Mouse (Mus musculus) midbrain, embryonic 14.5 days (tissue): Measurements from ENCODE around the gene Dlgap1. TPM values are rescaled to one million over a fixed set of nuclear protein-coding genes. Genes with fewer than 3 reads are reported as not detected.
"Not testable (repeated sequence)": the region's sequence is repeated elsewhere in the genome, so short reads cannot be mapped to it uniquely, and the experiment has no call there.

Source experiments
- ATAC-seq: fragments of 200-750 bp; cut with Nextera tagmentation; 2 replicates; pipeline ENCODE4 v1.8.0; 2017; ENCODE audit warnings: moderate number of reproducible peaks, moderate library complexity; ENCODE audit not compliant: low FRiP score, low TSS enrichment
- DNase-seq: peaks from one replicate; pipeline ENCODE4 v3.0.0-alpha.2; 2015
- H3K27ac ChIP-seq: fragments of 300-500 bp; sonication (generic); replicated peaks from 2 replicates; pipeline ENCODE4 v1.5.1; 2014; ENCODE audit warnings: mild to moderate bottlenecking, low read depth, low read length, moderate library complexity
- H3K27me3 ChIP-seq: fragments of 300-500 bp; sonication (generic); 2 replicates; pipeline ENCODE4 v1.6.1; 2014; ENCODE audit warnings: low read length, control low read depth, mixed read lengths; ENCODE audit not compliant: control insufficient read depth, insufficient read depth
- H3K36me3 ChIP-seq: fragments of 300-500 bp; sonication (generic); 2 replicates; pipeline ENCODE4 v1.6.1; 2014; ENCODE audit warnings: low read length, control low read depth; ENCODE audit not compliant: control insufficient read depth, insufficient read depth
- H3K4me1 ChIP-seq: fragments of 300-500 bp; sonication (generic); 2 replicates; pipeline ENCODE4 v1.6.1; 2014; ENCODE audit warnings: mild to moderate bottlenecking, antibody characterized with exemption, low read length, control low read depth; ENCODE audit not compliant: control insufficient read depth, insufficient read depth
- H3K4me2 ChIP-seq: fragments of 300-500 bp; sonication (generic); 2 replicates; pipeline ENCODE4 v1.6.1; 2014; ENCODE audit warnings: mild to moderate bottlenecking, low read length, moderate library complexity
- H3K4me3 ChIP-seq: fragments of 300-500 bp; sonication (generic); replicated peaks from 2 replicates; pipeline ENCODE4 v1.5.1; 2014; ENCODE audit warnings: low read depth, low read length
- H3K9ac ChIP-seq: fragments of 300-500 bp; sonication (generic); replicated peaks from 2 replicates; pipeline ENCODE4 v1.6.1; 2014; ENCODE audit warnings: mild to moderate bottlenecking, low read length, moderate library complexity
- H3K9me3 ChIP-seq: fragments of 300-500 bp; sonication (generic); 2 replicates; pipeline ENCODE4 v1.6.1; 2016; ENCODE audit warnings: low read length, control low read depth, mixed read lengths; ENCODE audit not compliant: control insufficient read depth
- WGBS: fragments of 180-500 bp; shearing (Covaris S2); extraction: QIAGEN DNeasy Blood & Tissue Kit; methylation state at CpG from one replicate; pipeline ENCODE4 v1.1.7; 2014; 5-methylcytosine and 5-hydroxymethylcytosine counted together
- polyA plus RNA-seq: library from polyadenylated mRNA; unstranded; fragments of >200 nt; fragmentation: Nextera tagmentation; extraction: Ambion mirVana; gene quantifications from 2 replicates; pipeline ENCODE4 v1.2.1, GENCODE M21; 2014

Gene Dlgap1
- polyA plus RNA-seq, 1 experiment from 2014 or later, result 15.7 TPM

GRCm38 (mm10) chr17:70550793-70551192 lies 581.9 kb downstream of the Dlgap1 start:
- Histone ChIP-seq H3K9me3 (no peaks in the 10 kb centered on the region), H3K4me3 (no peak overlapping the region), H3K9ac (no peak overlapping the region), H3K36me3 (no peaks in the 10 kb centered on the region), H3K4me2 (no peak overlapping the region), H3K4me1 (no peaks in the 10 kb centered on the region), H3K27me3 (no peaks in the 10 kb centered on the region), H3K27ac (no peak overlapping the region)
- DNase-seq, result peak; percentile 18
- WGBS, result 94% methylated on average over 4 of the region's 4 CpGs
- ATAC-seq, result no peak

- Histone ChIP-seq H3K4me1 (no peaks in the 10 kb centered on the region), H3K27ac (no peak overlapping the region), H3K4me3 (no peak overlapping the region), H3K27me3 (no peaks in the 10 kb centered on the region), H3K9me3 (no peaks in the 10 kb centered on the region), H3K4me2 (no peak overlapping the region), H3K36me3 (no peaks in the 10 kb centered on the region), H3K9ac (no peak overlapping the region)
- 89% methylated on average over 7 of the region's 7 CpGs for WGBS
- DNase-seq (no peak), ATAC-seq (no peak)
These were observed 592.7 kb downstream of the Dlgap1 start for GRCm38 (mm10) chr17:70561547-70561946.

- WGBS, result 75% methylated on average over 5 of the region's 5 CpGs
- H3K4me1 ChIP-seq, result no peaks in the 10 kb centered on the region
These were observed 602.0 kb downstream of the Dlgap1 start for GRCm38 (mm10) chr17:70570848-70571247.

GRCm38 (mm10) chr17:70583042-70583441 lies 614.2 kb downstream of the Dlgap1 start:
- H3K4me1 ChIP-seq, result no peaks in the 10 kb centered on the region
- DNase-seq (no peak), ATAC-seq (no peak)
- H3K36me3 ChIP-seq, result no peaks in the 10 kb centered on the region
- no peak overlapping the region for H3K27ac ChIP-seq
- H3K9me3 ChIP-seq, result no peaks in the 10 kb centered on the region
- H3K9ac ChIP-seq, result no peak overlapping the region
- WGBS, result 59% methylated on average over 8 of the region's 8 CpGs
- H3K27me3 ChIP-seq, result no peaks in the 10 kb centered on the region
- no peak overlapping the region for H3K4me3 ChIP-seq
- no peak overlapping the region for H3K4me2 ChIP-seq

More at GRCm38 (mm10) chr17:70570848-70571247, 602.0 kb downstream of the Dlgap1 start:
- Histone ChIP-seq H3K4me2 (no peak overlapping the region), H3K27me3 (no peaks in the 10 kb centered on the region), H3K9me3 (no peaks in the 10 kb centered on the region), H3K27ac (no peak overlapping the region), H3K4me3 (no peak overlapping the region), H3K9ac (no peak overlapping the region), H3K36me3 (no peaks in the 10 kb centered on the region)
- ATAC-seq, result no peak
- DNase-seq, result no peak

GRCm38 (mm10) chr17:70586735-70587425 lies 618.0 kb downstream of the Dlgap1 start:
- Histone ChIP-seq H3K4me2 (no peak overlapping the region), H3K9me3 (no peaks in the 10 kb centered on the region), H3K4me1 (peaks cover 17% of the 10 kb centered on the region), H3K27me3 (no peaks in the 10 kb centered on the region), H3K27ac (no peak overlapping the region), H3K36me3 (no peaks in the 10 kb centered on the region), H3K4me3 (no peak overlapping the region), H3K9ac (no peak overlapping the region)
- ATAC-seq, result no peak
- no peak for DNase-seq
- WGBS, result 76% methylated on average over 13 of the region's 13 CpGs

GRCm38 (mm10) chr17:70587975-70588630 lies 619.2 kb downstream of the Dlgap1 start:
- not testable (repeated sequence) for H3K4me2 ChIP-seq, DNase-seq, H3K9me3 ChIP-seq, H3K27me3 ChIP-seq, H3K4me3 ChIP-seq, H3K36me3 ChIP-seq, ATAC-seq, H3K27ac ChIP-seq, H3K9ac ChIP-seq
- peaks cover 17% of the 10 kb centered on the region for H3K4me1 ChIP-seq
- 78% methylated on average over 2 of the region's 4 CpGs for WGBS

- Histone ChIP-seq H3K4me1 (peaks cover 17% of the 10 kb centered on the region), H3K27me3 (no peaks in the 10 kb centered on the region), H3K36me3 (no peaks in the 10 kb centered on the region), H3K4me2 (peak overlapping the region; percentile 15; the same call in 1 of the 2 replicates), H3K4me3 (no peak overlapping the region), H3K9ac (no peak overlapping the region), H3K27ac (0 out of 2 replicates have a peak overlapping the region, but pooled peaks have one; percentile 26), H3K9me3 (no peaks in the 10 kb centered on the region)
- ATAC-seq (peak; percentile 11; the same call in 1 of the 2 replicates), DNase-seq (peak; percentile 44)
- WGBS, result 16% methylated on average over 6 of the region's 6 CpGs
These were observed 619.8 kb downstream of the Dlgap1 start for GRCm38 (mm10) chr17:70588691-70589090.

- Histone ChIP-seq H3K36me3 (no peaks in the 10 kb centered on the region), H3K27ac (peak overlapping the region; percentile 26; the same call in 1 of the 2 replicates), H3K27me3 (no peaks in the 10 kb centered on the region), H3K4me3 (no peak overlapping the region), H3K4me1 (peaks cover 17% of the 10 kb centered on the region), H3K9me3 (no peaks in the 10 kb centered on the region), H3K9ac (no peak overlapping the region), H3K4me2 (peak overlapping the region; percentile 15; the same call in 1 of the 2 replicates)
- WGBS, result 18% methylated on average over 13 of the region's 13 CpGs
- peak; percentile 53 for DNase-seq
- peak; percentile 76; the same call in 1 of the 2 replicates for ATAC-seq
These were observed 620.3 kb downstream of the Dlgap1 start for GRCm38 (mm10) chr17:70589140-70589539.
